Mouse (Mus musculus): ENCODE data around the gene Hsd3b2. TPM values are rescaled to one million over a fixed set of nuclear protein-coding genes. Genes with fewer than 3 reads are reported as not detected.

The Hsd3b2 gene
- total and polyA plus RNA-seq, 3 experiments = not detected

GRCm38 (mm10) chr3:98734340-98734739, 10.0 kb upstream of the Hsd3b2 start:
- no peaks in the 10 kb centered on the region for H3K27me3 ChIP-seq (ENCODE audit: control insufficient read depth in 1 of 2, insufficient read depth in 2 of 2, low read length in 2 of 2)
- no peak overlapping the region for H3K27ac ChIP-seq (ENCODE audit: control insufficient read depth, low read depth, low read length)
- no peak for DNase-seq (ENCODE audit: low read depth, low spot score)
- H3K4me3 ChIP-seq (ENCODE audit: control insufficient read depth in 1 of 2, insufficient read depth in 1 of 2, low read depth in 2 of 2, low read length in 2 of 2) = no peak overlapping the region
- H3K4me1 ChIP-seq (ENCODE audit: control insufficient read depth in 1 of 2, insufficient read depth in 2 of 2, low read length in 2 of 2) = no peaks in the 10 kb centered on the region
- no peaks in the 10 kb centered on the region for H3K36me3 ChIP-seq (ENCODE audit: control insufficient read depth in 1 of 2, insufficient read depth in 2 of 2, low read length in 2 of 2)
- TF ChIP-seq GATA1 (IDR thresholded peaks at IDR 0.05; ENCODE audit: low read depth, low read length) = no peak
- no peak for TF ChIP-seq MAFK (IDR thresholded peaks at IDR 0.05; ENCODE audit: borderline replicate concordance, low read depth, low read length)
- TF ChIP-seq CHD1 (IDR thresholded peaks at IDR 0.05; ENCODE audit: low read depth, low read length) = no peak
- no peak for TF ChIP-seq MYC (IDR thresholded peaks at IDR 0.05; ENCODE audit: low read depth, low read length)
- no peak for TF ChIP-seq NELFE (IDR thresholded peaks at IDR 0.05; ENCODE audit: low read depth, low read length)
- no peak for TF ChIP-seq SMC3 (IDR thresholded peaks at IDR 0.05; ENCODE audit: low read depth, low read length)
- TF ChIP-seq JUND (IDR thresholded peaks at IDR 0.05; ENCODE audit: low read depth, low read length) = no peak
- TF ChIP-seq UBTF (IDR thresholded peaks at IDR 0.05; ENCODE audit: borderline replicate concordance, insufficient read depth, low read depth, low read length) = no peak
- no peak for TF ChIP-seq TAL1 (IDR thresholded peaks at IDR 0.05; ENCODE audit: low read length)
- no peak for TF ChIP-seq ZC3H11A (IDR thresholded peaks at IDR 0.05; ENCODE audit: low read depth, low read length)
- TF ChIP-seq MXI1 (IDR thresholded peaks at IDR 0.05; ENCODE audit: low read depth, low read length) = no peak
- TF ChIP-seq ELF1 (IDR thresholded peaks at IDR 0.05; ENCODE audit: low read depth, low read length) = no peak
- no peak for TF ChIP-seq EP300 (IDR thresholded peaks at IDR 0.05; ENCODE audit: low read depth in 1 of 2, low read length in 2 of 2)
- no peak for TF ChIP-seq POLR2AphosphoS2 (IDR thresholded peaks at IDR 0.05; ENCODE audit: low read length)
- no peak for TF ChIP-seq ZKSCAN1 (IDR thresholded peaks at IDR 0.05; ENCODE audit: low read depth, low read length)
- TF ChIP-seq GABPA (IDR thresholded peaks at IDR 0.05; ENCODE audit: low read depth, low read length) = no peak
- TF ChIP-seq HCFC1 (IDR thresholded peaks at IDR 0.05; ENCODE audit: low read depth, low read length) = no peak
- no peak for TF ChIP-seq NRF1 (IDR thresholded peaks at IDR 0.05; ENCODE audit: insufficient read depth, low read depth, low read length, poor library complexity, severe bottlenecking)
- no peak for TF ChIP-seq RCOR1 (IDR thresholded peaks at IDR 0.05; ENCODE audit: low read depth, low read length)
- TF ChIP-seq USF2 (IDR thresholded peaks at IDR 0.05; ENCODE audit: borderline replicate concordance in 1 of 2, insufficient read depth in 1 of 2, low read depth in 1 of 2, low read length in 2 of 2) = no peak
- H3K9ac ChIP-seq (ENCODE audit: control insufficient read depth, low read depth, low read length, poor library complexity, severe bottlenecking) = no peak overlapping the region
- H3K79me2 ChIP-seq (ENCODE audit: control insufficient read depth, insufficient read depth, low read length, poor library complexity) = no peaks in the 10 kb centered on the region
- H3K9me3 ChIP-seq (replicated peaks; ENCODE audit: insufficient read depth, low read length) = no peaks in the 10 kb centered on the region

GRCm38 (mm10) chr3:98733724-98734123, 9.4 kb upstream of the Hsd3b2 start:
- Histone ChIP-seq H3K9ac (ENCODE audit: control insufficient read depth, low read depth, low read length, poor library complexity, severe bottlenecking) (no peak overlapping the region), H3K4me1 (ENCODE audit: control insufficient read depth in 1 of 2, insufficient read depth in 2 of 2, low read length in 2 of 2) (no peaks in the 10 kb centered on the region), H3K4me3 (ENCODE audit: control insufficient read depth in 1 of 2, insufficient read depth in 1 of 2, low read depth in 2 of 2, low read length in 2 of 2) (no peak overlapping the region), H3K27me3 (ENCODE audit: control insufficient read depth in 1 of 2, insufficient read depth in 2 of 2, low read length in 2 of 2) (no peaks in the 10 kb centered on the region), H3K36me3 (ENCODE audit: control insufficient read depth in 1 of 2, insufficient read depth in 2 of 2, low read length in 2 of 2) (no peaks in the 10 kb centered on the region), H3K79me2 (ENCODE audit: control insufficient read depth, insufficient read depth, low read length, poor library complexity) (no peaks in the 10 kb centered on the region), H3K9me3 (replicated peaks; ENCODE audit: insufficient read depth, low read length) (no peaks in the 10 kb centered on the region), H3K27ac (ENCODE audit: control insufficient read depth, low read depth, low read length) (no peak overlapping the region)
- DNase-seq (ENCODE audit: low read depth, low spot score) = no peak
- TF ChIP-seq ETS1 (IDR thresholded peaks at IDR 0.05; ENCODE audit: low read depth, low read length) = no peak
- TF ChIP-seq POLR2AphosphoS2 (IDR thresholded peaks at IDR 0.05; ENCODE audit: low read length) = no peak
- TF ChIP-seq CHD1 (IDR thresholded peaks at IDR 0.05; ENCODE audit: low read depth, low read length) = no peak
- TF ChIP-seq GATA1 (IDR thresholded peaks at IDR 0.05; ENCODE audit: low read depth, low read length) = no peak
- no peak for TF ChIP-seq MEF2A (IDR thresholded peaks at IDR 0.05; ENCODE audit: extremely low read depth, insufficient replicate concordance, low read depth, low read length, poor library complexity, severe bottlenecking)
- no peak for TF ChIP-seq TCF12 (IDR thresholded peaks at IDR 0.05; ENCODE audit: low read depth, low read length)
- TF ChIP-seq MAFK (IDR thresholded peaks at IDR 0.05; ENCODE audit: borderline replicate concordance, low read depth, low read length) = no peak
- no peak for TF ChIP-seq E2F4 (IDR thresholded peaks at IDR 0.05; ENCODE audit: borderline replicate concordance, low read depth, low read length)
- TF ChIP-seq ZMIZ1 (IDR thresholded peaks at IDR 0.05; ENCODE audit: low read depth, low read length) = no peak
- TF ChIP-seq ZNF384 (IDR thresholded peaks at IDR 0.05; ENCODE audit: low read depth, low read length) = no peak
- TF ChIP-seq USF1 (IDR thresholded peaks at IDR 0.05; ENCODE audit: low read depth, low read length) = no peak
- TF ChIP-seq SIN3A (IDR thresholded peaks at IDR 0.05; ENCODE audit: low read length) = no peak
- no peak for TF ChIP-seq MXI1 (IDR thresholded peaks at IDR 0.05; ENCODE audit: low read depth, low read length)
- TF ChIP-seq MYB (IDR thresholded peaks at IDR 0.05; ENCODE audit: low read depth, low read length) = no peak
- no peak for TF ChIP-seq ZC3H11A (IDR thresholded peaks at IDR 0.05; ENCODE audit: low read depth, low read length)
- TF ChIP-seq JUND (IDR thresholded peaks at IDR 0.05; ENCODE audit: low read depth, low read length) = no peak
- no peak for TF ChIP-seq BHLHE40 (IDR thresholded peaks at IDR 0.05; ENCODE audit: borderline replicate concordance, low read depth, low read length)
- TF ChIP-seq MAX (IDR thresholded peaks at IDR 0.05; ENCODE audit: low read length) = no peak
